Mouse (Mus musculus): Measurements from ENCODE around the gene Gm43191. TPM values are rescaled to one million over a fixed set of nuclear protein-coding genes. Genes with fewer than 3 reads are reported as not detected.

Gene Gm43191
- total and polyA plus RNA-seq, 3 experiments, result 0.39 TPM; not detected in 2

DNA sequence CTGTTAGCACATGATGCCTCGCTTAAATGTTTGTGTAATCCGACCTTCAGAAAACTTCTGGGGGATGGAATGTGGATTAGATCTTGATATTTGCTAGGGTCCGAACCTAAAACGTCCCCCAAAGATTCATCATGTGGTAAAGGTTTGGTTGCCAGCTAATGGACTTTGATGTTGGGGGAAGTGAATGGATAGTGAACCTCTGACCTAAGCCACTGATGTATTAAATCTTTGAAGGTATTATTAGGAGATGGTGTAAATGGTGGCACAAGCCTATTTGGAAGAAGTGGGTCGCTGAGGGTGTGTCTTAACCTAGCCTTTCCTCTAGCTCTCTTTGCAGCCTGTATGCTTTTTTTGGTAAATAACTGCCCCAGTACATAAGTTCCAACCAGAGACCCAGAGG, 32.0 kb upstream of the Gm43191 start:
- Histone ChIP-seq H3K4me1 (ENCODE audit: control insufficient read depth in 1 of 2, insufficient read depth in 2 of 2, low read length in 2 of 2) (peaks cover 4 to 17% of the 10 kb centered on the region in 2 experiments; a peak in 3 of 4 replicates), H3K79me2 (ENCODE audit: control insufficient read depth, insufficient read depth, low read length, poor library complexity) (peaks cover 23% of the 10 kb centered on the region), H3K27me3 (ENCODE audit: control insufficient read depth in 1 of 2, insufficient read depth in 2 of 2, low read length in 2 of 2) (no peaks in the 10 kb centered on the region), H3K27ac (ENCODE audit: control insufficient read depth, low read depth, low read length) (no peak overlapping the region), H3K9ac (ENCODE audit: control insufficient read depth, low read depth, low read length, poor library complexity, severe bottlenecking) (peak overlapping the region; percentile 94), H3K4me3 (ENCODE audit: control insufficient read depth in 1 of 2, insufficient read depth in 1 of 2, low read depth in 2 of 2, low read length in 2 of 2) (peak overlapping the region; percentile 92 to 93), H3K9me3 (replicated peaks; ENCODE audit: insufficient read depth, low read length) (no peaks in the 10 kb centered on the region), H3K36me3 (ENCODE audit: control insufficient read depth in 1 of 2, insufficient read depth in 2 of 2, low read length in 2 of 2) (peaks cover 0 to 9% of the 10 kb centered on the region in 2 experiments; a peak in 2 of 4 replicates)
- no peak for TF ChIP-seq MYB (IDR thresholded peaks at IDR 0.05; ENCODE audit: low read depth, low read length)
- TF ChIP-seq ELF1 (IDR thresholded peaks at IDR 0.05; ENCODE audit: low read depth, low read length), result no peak
- no peak for TF ChIP-seq USF1 (IDR thresholded peaks at IDR 0.05; ENCODE audit: low read depth, low read length)
- no peak for TF ChIP-seq RAD21 (IDR thresholded peaks at IDR 0.05; ENCODE audit: low read depth, low read length)
- no peak for TF ChIP-seq ZKSCAN1 (IDR thresholded peaks at IDR 0.05; ENCODE audit: low read depth, low read length)
- TF ChIP-seq MXI1 (IDR thresholded peaks at IDR 0.05; ENCODE audit: low read depth, low read length), result no peak
- no peak for TF ChIP-seq BHLHE40 (IDR thresholded peaks at IDR 0.05; ENCODE audit: borderline replicate concordance, low read depth, low read length)
- TF ChIP-seq CHD1 (IDR thresholded peaks at IDR 0.05; ENCODE audit: low read depth, low read length), result no peak
- TF ChIP-seq ZMIZ1 (IDR thresholded peaks at IDR 0.05; ENCODE audit: low read depth, low read length), result no peak
- TF ChIP-seq NRF1 (IDR thresholded peaks at IDR 0.05; ENCODE audit: insufficient read depth, low read depth, low read length, poor library complexity, severe bottlenecking), result no peak
- peak; percentile 23 for DNase-seq (ENCODE audit: low read depth, low spot score)

DNA sequence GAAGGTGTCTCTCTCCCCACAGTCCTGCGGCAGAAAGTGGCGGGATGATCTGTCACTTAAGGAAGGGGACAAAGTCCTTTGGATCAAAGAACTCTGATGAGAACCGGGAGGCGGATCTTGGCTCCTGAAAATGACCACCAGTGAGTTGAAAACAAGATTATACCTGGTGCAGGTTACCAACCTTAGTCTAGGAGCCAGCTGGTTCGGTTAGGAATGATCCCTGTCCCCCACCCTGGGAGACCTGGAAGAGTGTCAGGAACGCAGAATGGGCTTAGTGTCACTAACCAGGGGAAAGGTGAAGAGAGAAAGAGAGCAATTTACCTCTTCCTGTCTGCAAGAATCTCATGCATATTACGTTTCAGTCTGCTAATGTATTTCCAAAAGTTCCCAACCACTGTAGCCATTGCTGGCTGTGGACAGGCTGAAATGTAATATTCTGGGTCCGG, 31.4 kb upstream of the Gm43191 start, which contains the start of gene Slc35a3:
Gene Slc35a3 (minus strand): TSS at position 396 of the 446 bp plus-strand sequence.
- DNase-seq (ENCODE audit: low read depth, low spot score), result no peak
- H3K27ac ChIP-seq (ENCODE audit: control insufficient read depth, low read depth, low read length), result peak within 1 kb of the TSS; percentile 36
- TF ChIP-seq TAL1 (IDR thresholded peaks at IDR 0.05; ENCODE audit: low read length) (no peak), CHD1 (IDR thresholded peaks at IDR 0.05; ENCODE audit: low read depth, low read length) (no peak), RCOR1 (IDR thresholded peaks at IDR 0.05; ENCODE audit: low read depth, low read length) (0 out of 2 replicates have a peak, but pooled peaks have one; percentile 2), RAD21 (IDR thresholded peaks at IDR 0.05; ENCODE audit: low read depth, low read length) (no peak), MAX (IDR thresholded peaks at IDR 0.05; ENCODE audit: low read length) (no peak), POLR2A (IDR thresholded peaks at IDR 0.05; ENCODE audit: control insufficient read depth in 1 of 2, insufficient read depth in 1 of 2, low read depth in 1 of 2, low read length in 2 of 2, poor library complexity in 1 of 2) (no peak), ELF1 (IDR thresholded peaks at IDR 0.05; ENCODE audit: low read depth, low read length) (no peak), KAT2A (conservative IDR thresholded peaks at IDR 0.05; ENCODE audit: low read depth, low read length) (no peak), UBTF (IDR thresholded peaks at IDR 0.05; ENCODE audit: borderline replicate concordance, insufficient read depth, low read depth, low read length) (no peak), GABPA (IDR thresholded peaks at IDR 0.05; ENCODE audit: low read depth, low read length) (no peak), TBP (IDR thresholded peaks at IDR 0.05; ENCODE audit: low read depth, low read length) (no peak), SIN3A (IDR thresholded peaks at IDR 0.05; ENCODE audit: low read length) (peak; percentile 53; the same call in 1 of the 2 replicates), NRF1 (IDR thresholded peaks at IDR 0.05; ENCODE audit: insufficient read depth, low read depth, low read length, poor library complexity, severe bottlenecking) (no peak), MAZ (IDR thresholded peaks at IDR 0.05; ENCODE audit: low read depth, low read length) (no peak), ZMIZ1 (IDR thresholded peaks at IDR 0.05; ENCODE audit: low read depth, low read length) (no peak), JUND (IDR thresholded peaks at IDR 0.05; ENCODE audit: low read depth, low read length) (no peak), TCF12 (IDR thresholded peaks at IDR 0.05; ENCODE audit: low read depth, low read length) (peak; percentile 2; the same call in 1 of the 2 replicates), EP300 (IDR thresholded peaks at IDR 0.05; ENCODE audit: low read depth in 1 of 2, low read length in 2 of 2) (no peak; a peak in 1 of 4 replicates), GATA1 (IDR thresholded peaks at IDR 0.05; ENCODE audit: low read depth, low read length) (no peak), MYC (IDR thresholded peaks at IDR 0.05; ENCODE audit: low read depth, low read length) (no peak), E2F4 (IDR thresholded peaks at IDR 0.05; ENCODE audit: borderline replicate concordance, low read depth, low read length) (peak; percentile 35; the same call in 1 of the 2 replicates), ZC3H11A (IDR thresholded peaks at IDR 0.05; ENCODE audit: low read depth, low read length) (no peak), HCFC1 (IDR thresholded peaks at IDR 0.05; ENCODE audit: low read depth, low read length) (no peak), ZKSCAN1 (IDR thresholded peaks at IDR 0.05; ENCODE audit: low read depth, low read length) (no peak), MAFK (IDR thresholded peaks at IDR 0.05; ENCODE audit: borderline replicate concordance, low read depth, low read length) (no peak), MXI1 (IDR thresholded peaks at IDR 0.05; ENCODE audit: low read depth, low read length) (peak; percentile 17; the same call in 1 of the 2 replicates), SMC3 (IDR thresholded peaks at IDR 0.05; ENCODE audit: low read depth, low read length) (no peak)

More for the DNA sequence above, 31.4 kb upstream of the Gm43191 start, which contains the start of gene Slc35a3:
- peaks cover 0 to 9% of the 10 kb centered on the region in 2 experiments; a peak in 2 of 4 replicates for H3K36me3 ChIP-seq (ENCODE audit: control insufficient read depth in 1 of 2, insufficient read depth in 2 of 2, low read length in 2 of 2)
- H3K4me3 ChIP-seq (ENCODE audit: control insufficient read depth in 1 of 2, insufficient read depth in 1 of 2, low read depth in 2 of 2, low read length in 2 of 2), result peak within 1 kb of the TSS; percentile 92 to 93
- H3K27me3 ChIP-seq (ENCODE audit: control insufficient read depth in 1 of 2, insufficient read depth in 2 of 2, low read length in 2 of 2), result no peaks in the 10 kb centered on the region
- no peaks in the 10 kb centered on the region for H3K9me3 ChIP-seq (replicated peaks; ENCODE audit: insufficient read depth, low read length)
- peak within 1 kb of the TSS; percentile 94 for H3K9ac ChIP-seq (ENCODE audit: control insufficient read depth, low read depth, low read length, poor library complexity, severe bottlenecking)
- peaks cover 4 to 17% of the 10 kb centered on the region in 2 experiments; a peak in 3 of 4 replicates for H3K4me1 ChIP-seq (ENCODE audit: control insufficient read depth in 1 of 2, insufficient read depth in 2 of 2, low read length in 2 of 2)
- peaks cover 26% of the 10 kb centered on the region for H3K79me2 ChIP-seq (ENCODE audit: control insufficient read depth, insufficient read depth, low read length, poor library complexity)

All from MEL (cell line).